Mouse (Mus musculus) cerebellum, adult 8-10 months (tissue): ENCODE measurements around the gene Stim2.

Experiments
- DNase-seq: peaks from one replicate; pipeline ENCODE4 v3.0.0; 2022

The Stim2 gene

DNA sequence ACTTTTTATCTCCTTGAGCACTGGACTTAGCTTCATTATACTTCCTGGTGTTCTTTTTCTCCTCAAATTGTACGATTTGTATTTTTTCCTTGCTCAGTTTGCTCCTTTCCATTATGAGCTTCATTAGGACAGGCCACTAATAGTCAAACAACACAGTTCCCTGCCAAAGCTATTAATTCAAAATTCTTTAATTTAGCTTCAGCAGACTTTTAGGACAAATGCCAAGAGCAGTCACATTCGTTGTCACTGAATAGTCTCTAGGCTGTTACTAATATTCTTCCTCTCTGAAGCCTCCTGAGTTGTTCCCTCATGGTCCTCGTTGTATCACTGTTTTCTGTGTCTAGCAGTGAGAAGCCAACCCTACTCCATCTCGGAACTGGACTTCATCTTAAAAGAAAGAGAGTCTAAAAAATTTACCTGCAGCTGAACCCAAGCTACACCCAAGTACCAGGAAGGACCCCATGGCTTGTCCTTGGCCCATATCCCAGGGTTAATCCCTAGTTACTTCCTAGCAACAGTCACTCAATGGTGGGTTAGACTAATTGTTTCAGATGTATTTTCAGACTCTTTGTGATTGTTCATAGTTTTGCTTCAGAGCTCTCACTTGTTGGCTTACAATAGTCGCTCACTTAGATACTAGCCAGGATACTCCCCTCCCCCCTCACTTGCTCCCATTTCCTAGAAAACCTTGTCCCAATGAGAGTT lies 149.9 kb downstream of the Stim2 start:
- no peak for DNase-seq

DNA sequence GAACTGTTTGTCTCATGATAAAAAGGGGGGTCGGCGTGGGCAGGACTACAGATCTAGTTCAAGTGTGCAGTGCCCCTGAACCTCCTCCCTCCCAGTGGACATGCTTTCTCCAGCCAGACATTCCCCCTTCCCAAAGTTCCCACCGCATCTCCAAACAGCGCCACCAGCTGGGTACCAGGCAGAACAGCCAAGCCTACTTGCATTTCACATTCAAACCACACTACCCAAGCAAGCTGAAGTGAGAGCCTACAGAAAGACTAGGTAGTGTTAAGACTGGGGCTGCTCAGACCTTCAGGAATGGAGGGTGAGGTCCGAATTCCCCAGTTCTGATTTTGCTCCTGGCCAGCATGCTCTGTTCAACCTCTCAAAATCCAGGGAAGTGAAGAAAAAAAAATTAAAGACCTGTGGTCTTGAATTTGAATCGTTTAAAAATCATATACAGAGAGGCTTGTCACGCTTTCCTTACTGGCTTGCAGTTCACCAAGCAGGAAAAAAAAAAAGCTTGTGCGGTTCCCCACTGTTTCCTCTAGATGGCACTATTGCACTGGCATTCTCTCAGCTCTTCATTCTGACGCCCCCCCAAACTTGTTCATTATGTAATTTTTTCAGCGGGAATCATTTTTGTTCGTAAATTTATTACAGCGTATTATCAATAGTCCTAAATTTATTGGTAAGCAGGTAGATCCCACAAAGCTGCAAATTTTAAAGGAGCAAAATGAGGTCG lies 156.4 kb downstream of the Stim2 start:
- DNase-seq: peak; percentile 26

DNA sequence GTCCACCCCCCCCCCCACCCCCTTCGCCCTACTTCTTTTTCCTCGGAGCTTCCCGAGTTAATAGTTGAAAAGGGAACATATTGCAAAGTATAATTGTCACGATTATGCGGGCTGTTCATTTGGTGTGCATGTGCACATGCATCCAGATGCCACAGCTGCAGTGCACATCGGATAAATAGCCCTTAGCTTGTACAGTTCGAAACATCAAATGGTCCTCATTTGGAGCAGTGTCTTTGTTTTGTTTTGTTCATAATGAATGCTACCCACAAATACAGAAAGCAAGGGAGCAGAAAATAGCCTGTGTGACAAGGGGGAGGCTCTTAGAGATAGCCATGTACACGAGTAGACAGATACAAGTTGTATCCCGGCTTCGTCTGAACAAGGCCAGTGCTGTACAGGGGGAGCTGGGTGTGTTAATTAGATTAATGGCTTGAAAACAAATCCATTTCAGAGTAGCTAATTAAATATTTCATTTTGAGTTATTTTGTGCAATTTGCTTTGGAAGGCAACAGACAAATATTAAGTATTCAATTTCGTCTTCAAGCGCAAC lies 157.0 kb downstream of the Stim2 start:
- no peak for DNase-seq

DNA sequence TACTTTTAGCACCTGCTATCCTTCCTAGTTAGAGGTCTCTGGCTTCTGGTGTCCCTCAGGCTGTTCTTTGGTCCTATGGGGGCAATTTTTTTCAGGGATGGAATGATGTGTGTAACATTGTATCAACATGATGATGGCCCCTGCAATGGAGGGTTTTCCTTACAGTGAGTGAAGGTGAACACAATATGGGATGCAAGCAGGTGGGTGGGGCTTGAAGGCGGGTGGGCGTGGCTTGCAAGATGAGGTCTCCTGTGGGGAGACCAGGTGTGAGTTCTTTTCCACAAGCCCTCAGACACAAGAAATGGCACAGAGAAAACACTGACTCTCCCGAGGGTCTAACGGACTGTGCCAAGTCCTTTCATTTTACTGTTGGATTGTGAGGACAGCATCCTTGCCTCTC lies 157.6 kb downstream of the Stim2 start:
- DNase-seq: no peak

DNA sequence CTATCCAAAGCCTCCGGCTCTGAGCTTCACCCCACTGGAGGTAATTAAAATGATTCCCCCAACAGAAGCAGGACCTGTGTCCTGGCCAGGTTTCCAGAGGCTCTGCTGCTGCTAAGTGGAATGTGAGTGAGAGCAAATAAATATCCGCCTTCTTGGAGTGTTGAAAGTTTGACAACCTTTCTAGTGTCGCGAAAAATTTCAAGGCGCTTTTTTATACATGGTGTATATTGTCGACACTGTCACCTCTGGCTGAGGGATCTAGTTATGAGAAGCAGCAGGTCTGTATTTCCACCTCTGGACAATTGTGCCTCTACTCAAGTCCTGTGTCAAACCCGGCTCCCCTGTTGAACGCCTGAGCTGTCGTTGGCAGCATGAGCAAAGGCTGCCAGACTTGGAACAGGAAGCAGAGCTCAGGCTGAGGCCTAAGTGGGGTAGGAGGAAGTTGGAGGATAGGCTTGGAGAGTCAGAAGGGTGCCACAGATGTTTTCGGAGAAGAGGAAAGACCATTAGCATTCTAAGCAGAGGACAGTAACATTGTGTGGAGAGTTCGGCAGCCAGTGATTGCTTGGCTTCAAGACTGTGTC lies 158.7 kb downstream of the Stim2 start:
- DNase-seq: no peak

DNA sequence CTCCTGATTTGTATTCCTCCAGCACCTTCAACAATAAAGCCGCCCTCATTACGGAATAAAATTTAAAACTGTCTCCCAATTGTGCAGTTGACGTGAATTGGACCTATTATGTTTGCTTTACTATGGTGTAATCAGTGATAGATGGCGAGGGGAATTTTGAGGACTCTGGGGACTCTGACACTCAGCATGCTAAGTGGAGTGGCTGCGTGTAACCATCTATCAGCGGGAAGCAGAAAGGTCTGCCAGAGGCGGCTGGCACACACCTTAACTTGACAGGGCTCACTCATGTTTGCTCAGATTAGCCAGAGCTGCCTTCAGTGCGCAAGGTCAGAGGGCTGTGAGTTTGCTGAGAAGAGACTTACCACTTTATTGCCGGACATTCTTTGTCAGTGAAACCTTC lies 159.9 kb downstream of the Stim2 start:
- DNase-seq: no peak

DNA sequence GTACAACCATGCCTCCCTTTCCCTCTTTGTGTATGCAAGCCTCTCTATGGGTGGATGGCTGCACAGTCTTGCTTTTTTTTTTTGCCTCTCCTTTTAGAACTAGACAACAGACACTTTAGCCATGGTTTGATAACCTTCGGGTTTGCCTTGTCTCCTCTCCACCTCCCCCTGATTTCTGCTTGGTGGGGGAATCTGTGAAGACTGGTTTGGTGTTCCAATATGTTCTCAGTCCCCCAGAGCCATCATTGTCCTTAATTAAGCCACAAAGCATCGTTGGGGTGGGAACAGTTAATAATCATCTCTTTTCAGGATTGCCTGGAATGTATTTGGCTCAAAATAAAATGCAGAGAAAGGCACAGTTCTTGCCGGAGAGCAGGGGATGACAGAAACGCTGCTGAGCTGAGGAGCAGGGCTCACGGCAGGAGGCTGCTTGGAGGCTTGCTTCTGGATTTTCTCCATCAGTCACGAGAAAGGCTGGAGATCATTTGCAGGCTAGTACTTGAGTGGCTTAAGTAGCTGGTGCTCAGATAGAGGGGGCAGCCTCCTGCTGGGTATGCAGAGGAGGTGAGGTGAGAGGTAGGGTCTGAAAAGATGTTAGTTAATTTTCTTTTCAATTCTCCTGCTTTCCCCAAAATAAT lies 161.0 kb downstream of the Stim2 start:
- no peak for DNase-seq

DNA sequence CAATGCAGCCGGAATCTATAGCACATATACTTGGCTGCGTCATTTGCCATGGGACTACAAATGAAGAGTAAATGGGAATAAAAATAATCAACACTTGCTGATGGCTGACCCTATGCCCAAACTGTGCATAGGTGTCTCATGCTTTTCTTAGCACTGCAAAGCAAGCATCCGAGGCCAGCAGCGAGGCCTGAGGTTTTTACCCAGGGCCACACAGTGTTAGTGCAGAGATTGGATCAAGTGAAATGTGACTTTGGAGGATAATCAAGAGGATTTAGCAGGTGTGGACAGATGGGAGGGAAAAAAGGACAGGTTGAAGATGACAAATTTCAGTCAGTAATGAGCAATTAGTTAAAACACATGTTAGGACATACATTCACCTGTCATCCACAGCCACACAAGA lies 162.3 kb downstream of the Stim2 start:
- DNase-seq: no peak

DNA sequence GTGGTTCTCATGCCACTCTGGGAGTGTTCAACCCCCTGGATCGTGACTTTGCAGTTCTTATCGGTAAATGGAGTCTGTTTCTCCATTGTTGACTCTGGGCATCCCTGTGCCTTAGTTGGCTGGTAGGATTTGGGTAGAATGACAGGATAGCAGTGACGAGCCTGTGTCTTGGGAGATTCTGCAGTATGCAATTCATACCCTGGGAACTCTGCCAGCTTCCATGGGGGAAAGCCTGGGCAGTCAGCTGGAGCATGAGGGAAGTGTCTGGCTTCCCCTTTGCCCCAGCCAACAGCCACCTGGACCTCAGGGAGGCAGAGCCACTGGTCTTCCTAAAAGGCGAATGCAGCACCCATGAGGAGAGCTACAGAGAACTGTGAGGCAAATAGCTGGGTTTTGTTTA lies 165.6 kb downstream of the Stim2 start:
- DNase-seq: no peak
